Mouse (Mus musculus): ENCODE data around the gene Hoxc8.

Gene Hoxc8

DNA sequence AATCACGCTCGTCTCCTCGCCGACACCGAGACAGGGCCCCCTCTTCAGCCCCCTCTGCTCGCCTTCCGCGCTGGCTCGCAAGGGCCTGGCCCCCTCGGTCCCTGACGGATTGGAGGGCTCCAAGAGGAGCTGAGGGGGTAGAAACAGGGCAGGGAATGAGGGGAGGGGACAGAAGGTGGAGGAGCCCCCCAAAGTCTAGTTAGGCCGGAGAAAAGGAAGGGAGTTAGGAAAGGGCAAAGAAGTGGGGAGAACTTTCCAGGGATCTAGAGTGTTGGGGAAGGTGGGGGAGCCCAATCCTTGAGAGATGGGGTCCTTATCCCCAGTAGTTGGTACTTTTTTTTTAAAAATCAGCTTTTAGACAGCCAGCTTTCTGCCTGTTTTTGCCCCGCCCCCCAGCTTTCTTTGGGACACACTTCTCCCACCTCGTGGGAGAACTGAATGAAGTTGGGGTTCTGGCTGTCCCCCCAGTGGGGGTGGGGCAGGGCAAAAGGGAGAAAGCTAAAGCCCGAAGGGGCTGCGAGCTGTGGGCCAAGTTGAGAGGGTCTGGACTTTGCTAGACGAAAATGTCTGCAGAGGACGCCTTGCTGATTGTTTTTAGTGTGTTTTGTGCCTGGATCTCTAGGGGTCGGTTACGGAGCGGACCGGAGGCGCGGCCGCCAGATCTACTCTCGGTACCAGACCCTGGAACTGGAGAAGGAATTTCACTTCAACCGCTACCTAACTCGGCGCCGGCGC is 19.9 kb downstream of the Hoxc8 start:
- DNase-seq (ENCODE audit: low spot score): no peak

GRCm38 (mm10) chr15:103010847-103011555 is 20.6 kb downstream of the Hoxc8 start:
- no peak for DNase-seq (ENCODE audit: low spot score)

DNA sequence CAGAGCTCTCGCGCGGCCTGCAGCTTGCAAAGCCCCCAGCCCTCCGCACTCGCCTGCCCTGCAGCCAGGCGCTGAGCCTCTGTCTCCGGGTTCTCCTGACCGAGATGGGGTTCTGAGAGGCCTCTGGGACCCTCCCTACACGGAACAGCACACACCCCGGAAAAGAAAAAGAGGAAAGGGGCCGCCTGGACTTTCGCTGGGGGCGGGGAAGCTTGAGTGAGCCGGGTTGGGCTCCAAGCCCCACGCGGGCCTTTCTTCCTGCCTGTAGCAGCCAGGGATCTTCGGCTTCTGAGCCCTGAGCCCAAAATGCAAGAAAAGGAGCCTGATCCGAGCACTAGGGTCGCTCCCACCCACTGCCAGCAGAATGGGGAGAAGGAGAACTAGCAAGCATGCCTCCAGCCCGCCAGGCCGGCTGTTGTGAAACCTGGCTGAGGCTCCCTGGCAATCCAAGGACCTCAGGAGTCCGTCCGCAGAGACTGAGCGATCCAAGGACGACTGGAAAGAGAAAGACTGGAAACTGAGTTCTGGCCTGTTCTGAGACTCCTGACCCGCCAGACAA is 21.6 kb downstream of the Hoxc8 start:
- DNase-seq (ENCODE audit: low spot score): no peak

DNA sequence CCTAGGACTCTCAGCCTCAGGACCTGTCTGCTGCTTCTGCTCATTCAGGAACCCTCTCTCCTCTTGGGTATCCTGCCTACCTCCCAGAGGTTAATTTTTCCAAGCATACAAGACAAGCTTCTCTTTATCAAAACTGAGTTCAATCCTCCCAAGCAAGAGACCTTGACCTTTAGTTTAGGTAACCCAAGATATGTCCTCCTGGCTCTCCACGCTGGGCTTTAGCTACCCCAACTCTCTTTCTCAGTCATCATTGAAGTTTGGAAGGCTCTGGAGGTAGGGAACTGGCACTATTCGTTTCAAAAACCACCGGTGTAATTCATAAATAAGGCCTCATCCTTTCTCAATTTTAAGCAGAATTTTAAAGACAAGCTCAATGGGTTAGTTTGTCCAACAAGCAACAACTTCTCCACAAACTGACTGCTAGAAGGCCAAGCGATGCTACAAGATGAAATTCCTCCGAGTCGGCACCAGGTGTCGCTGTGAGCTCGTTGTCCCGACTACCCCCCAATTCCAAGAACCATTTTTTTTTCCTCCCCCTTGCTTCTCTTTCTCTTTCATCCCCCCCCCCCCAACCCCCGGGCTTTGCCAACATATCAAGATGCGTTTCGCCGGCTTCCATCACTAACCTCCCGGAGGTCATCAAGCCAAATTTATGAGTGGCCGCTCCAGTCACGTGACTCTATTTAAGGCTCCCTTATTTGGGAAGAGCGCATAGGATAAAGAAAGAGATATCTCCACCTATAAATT is 23.0 kb downstream of the Hoxc8 start:
- DNase-seq (ENCODE audit: low spot score): no peak

- DNase-seq (ENCODE audit: low spot score): no peak
Observed at GRCm38 (mm10) chr15:103014166-103015008, 24.0 kb downstream of the Hoxc8 start.

DNA sequence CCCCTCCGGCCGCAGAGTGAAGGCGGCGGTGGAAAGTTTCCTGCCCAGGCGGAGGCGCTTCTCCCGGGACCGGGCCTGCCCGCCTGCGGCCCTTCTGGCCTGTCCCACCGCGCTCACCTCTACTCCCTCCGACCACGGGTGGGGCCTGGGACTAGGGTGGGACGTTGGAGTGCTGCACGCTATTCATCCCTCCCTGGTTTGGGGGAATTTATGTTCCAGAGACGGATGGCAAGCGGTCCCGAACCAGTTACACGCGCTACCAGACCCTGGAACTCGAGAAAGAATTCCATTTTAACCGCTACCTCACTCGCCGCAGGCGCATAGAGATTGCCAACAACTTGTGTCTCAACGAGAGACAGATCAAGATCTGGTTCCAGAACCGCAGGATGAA is 24.6 kb downstream of the Hoxc8 start:
- no peak for DNase-seq (ENCODE audit: low spot score)

- DNase-seq (ENCODE audit: low spot score): no peak
Observed at GRCm38 (mm10) chr15:103015406-103016166, 25.2 kb downstream of the Hoxc8 start.

GRCm38 (mm10) chr15:103018636-103019035 is 28.2 kb downstream of the Hoxc8 start, which contains the start of gene Hoxc4:
TSS of gene Hoxc4 (plus strand) at chr15:103018934.
- no peak for DNase-seq (ENCODE audit: low spot score)

DNA sequence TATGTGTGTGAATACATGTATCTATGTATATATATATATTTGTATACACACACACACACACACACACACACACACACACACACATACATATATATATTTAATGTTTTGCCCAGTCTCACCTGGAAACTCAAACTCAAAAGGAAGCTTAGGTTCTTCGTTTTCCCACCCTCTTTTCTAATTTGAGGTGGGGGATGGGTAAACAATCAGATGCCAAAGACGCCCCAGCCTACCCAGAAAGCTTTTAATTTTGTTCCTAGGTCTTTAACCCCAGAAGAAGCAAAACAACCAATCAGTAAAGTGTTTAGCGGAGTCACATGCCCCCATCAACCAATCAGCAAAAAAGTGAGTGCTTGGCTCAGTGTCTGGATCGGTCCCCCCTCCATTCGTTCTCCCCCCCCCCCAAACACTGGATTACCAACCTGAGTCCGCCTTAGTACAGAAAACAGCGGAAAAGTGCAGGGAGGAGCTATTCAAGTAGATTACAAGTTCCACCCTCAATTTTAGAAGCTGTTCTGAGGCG is 30.6 kb downstream of the Hoxc8 start:
- no peak for DNase-seq (ENCODE audit: low spot score)

DNA sequence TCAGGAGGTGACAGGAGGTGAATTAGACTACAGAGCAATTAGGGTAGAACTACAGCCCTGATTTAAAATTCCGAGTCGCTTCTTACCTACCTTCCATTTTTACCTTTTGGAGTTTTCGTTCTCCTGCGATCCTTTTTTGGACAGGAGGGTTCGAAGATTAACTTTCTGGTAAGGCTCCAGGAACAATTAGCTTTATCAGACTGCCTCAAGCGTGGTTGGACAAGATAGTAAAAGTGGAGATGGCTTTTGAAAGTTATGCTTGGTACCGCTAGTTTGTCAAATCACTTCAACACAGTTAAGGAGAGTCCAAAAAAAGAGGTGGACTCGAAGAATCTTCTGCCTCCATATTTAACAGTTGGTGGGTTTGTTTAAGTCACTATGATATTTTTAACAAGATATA is 31.1 kb downstream of the Hoxc8 start:
- DNase-seq (ENCODE audit: low spot score): no peak

GRCm38 (mm10) chr15:103024131-103024530 is 33.7 kb downstream of the Hoxc8 start:
- DNase-seq (ENCODE audit: low spot score): no peak

- DNase-seq (ENCODE audit: low spot score): no peak
Observed at GRCm38 (mm10) chr15:103027266-103028235, 37.1 kb downstream of the Hoxc8 start.

DNA sequence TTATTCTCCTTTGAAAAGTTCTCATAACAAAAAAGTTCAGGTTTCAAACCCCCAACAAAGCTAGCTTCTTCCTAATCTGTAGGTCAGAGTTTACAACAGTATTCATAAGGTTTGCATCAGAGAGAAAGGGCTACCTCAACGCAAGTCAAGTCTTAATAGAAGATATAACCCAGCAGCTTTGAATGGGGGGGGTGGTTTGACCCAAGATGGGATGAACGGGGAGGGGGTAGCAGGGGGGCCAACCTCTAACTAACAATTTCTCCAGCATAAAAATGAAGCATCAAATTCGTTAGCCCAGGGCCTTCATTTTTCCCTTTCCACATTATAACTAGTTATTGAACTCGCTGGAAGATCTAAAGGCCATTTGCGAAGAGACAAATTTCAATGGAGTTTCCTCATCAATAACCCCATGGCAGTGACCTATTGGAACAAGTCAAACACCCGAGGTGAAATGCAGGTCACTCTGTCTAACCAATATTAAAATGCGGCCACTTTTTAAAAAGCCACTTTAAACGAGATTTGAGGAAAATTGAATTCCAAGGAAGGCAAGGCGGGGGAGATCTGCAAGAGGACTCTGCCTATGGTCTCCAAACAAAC is 38.6 kb downstream of the Hoxc8 start:
- no peak for DNase-seq (ENCODE audit: low spot score)

GRCm38 (mm10) chr15:103030142-103030541 is 39.7 kb downstream of the Hoxc8 start:
- no peak for DNase-seq (ENCODE audit: low spot score)

GRCm38 (mm10) chr15:103032167-103032566 is 41.8 kb downstream of the Hoxc8 start:
- no peak for DNase-seq (ENCODE audit: low spot score)

GRCm38 (mm10) chr15:103032646-103033575 is 42.5 kb downstream of the Hoxc8 start:
- no peak for DNase-seq (ENCODE audit: low spot score)

DNA sequence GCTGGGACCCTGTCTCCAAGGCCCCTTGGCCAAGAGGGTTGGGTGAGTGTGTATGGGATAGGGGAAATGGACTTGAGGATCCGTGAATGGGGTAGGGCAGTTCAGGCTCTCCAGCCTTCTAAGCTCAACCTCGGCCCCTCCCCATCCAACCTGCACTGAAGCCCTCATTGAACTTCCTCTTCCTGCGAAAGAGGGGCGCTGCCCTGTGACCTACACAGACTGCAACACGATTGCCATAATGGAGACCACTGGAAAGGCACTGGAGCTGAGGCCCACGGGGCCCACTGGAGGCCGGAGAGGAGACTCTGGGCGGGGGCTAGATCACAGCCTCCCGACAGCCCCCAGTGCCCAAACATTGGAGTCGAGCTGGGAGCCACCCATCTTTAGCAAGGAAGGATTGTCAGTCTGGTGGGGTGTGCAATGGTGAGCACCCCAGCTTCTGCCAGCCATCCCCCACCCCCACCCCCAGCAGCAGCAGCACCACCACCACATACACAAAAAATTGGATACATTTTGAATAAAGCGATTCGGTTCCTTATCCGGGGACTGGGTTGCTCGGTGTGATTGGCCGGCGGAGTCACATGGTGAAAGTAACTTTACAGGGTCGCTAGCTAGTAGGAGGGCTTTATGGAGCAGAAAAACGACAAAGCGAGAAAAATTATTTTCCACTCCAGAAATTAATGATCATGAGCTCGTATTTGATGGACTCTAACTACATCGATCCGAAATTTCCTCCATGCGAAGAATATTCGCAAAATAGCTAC is 43.8 kb downstream of the Hoxc8 start:
- no peak for DNase-seq (ENCODE audit: low spot score)
